Mouse (Mus musculus) liver, embryonic 16.5 days (tissue): ENCODE results near the gene Tekt3. TPM values are rescaled to one million over a fixed set of nuclear protein-coding genes. Genes with fewer than 3 reads are reported as not detected.
A peak's percentile ranks its signal among the peaks of the same experiment; 100 is the strongest.

Source experiments
- ATAC-seq: fragments of 200-750 bp; cut with Nextera tagmentation; 2 replicates; pipeline ENCODE4 v1.8.0; 2017; ENCODE audit warnings: low read depth, mild to moderate bottlenecking, moderate number of reproducible peaks, moderate library complexity
- H3K27ac ChIP-seq: fragments of 300-500 bp; sonication (generic); 2 replicates; pipeline ENCODE4 v1.5.1; 2014; ENCODE audit warnings: mild to moderate bottlenecking, low read length
- H3K27me3 ChIP-seq: fragments of 300-500 bp; sonication (generic); 2 replicates; pipeline ENCODE4 v1.6.1; 2014; ENCODE audit warnings: low read depth, low read length, mixed read lengths; ENCODE audit not compliant: control insufficient read depth, insufficient read depth
- H3K36me3 ChIP-seq: fragments of 300-500 bp; sonication (generic); 2 replicates; pipeline ENCODE4 v1.6.1; 2014; ENCODE audit warnings: mild to moderate bottlenecking; ENCODE audit not compliant: control insufficient read depth, insufficient read depth
- H3K4me1 ChIP-seq: fragments of 300-500 bp; sonication (generic); 2 replicates; pipeline ENCODE4 v1.6.1; 2014; ENCODE audit warnings: low read depth, low read length, mixed read lengths; ENCODE audit not compliant: control insufficient read depth
- H3K4me2 ChIP-seq: fragments of 300-500 bp; sonication (generic); 2 replicates; pipeline ENCODE4 v1.6.1; 2014; ENCODE audit warnings: low read depth, low read length, mixed read lengths
- H3K4me3 ChIP-seq: fragments of 300-500 bp; sonication (generic); 2 replicates; pipeline ENCODE4 v1.5.1; 2014; ENCODE audit warnings: low read depth, mild to moderate bottlenecking, low read length
- H3K9ac ChIP-seq: fragments of 300-500 bp; sonication (generic); 2 replicates; pipeline ENCODE4 v1.6.1; 2014; ENCODE audit warnings: low read depth, low read length
- H3K9me3 ChIP-seq: fragments of 300-500 bp; sonication (generic); replicated peaks from 2 replicates; pipeline ENCODE4 v1.6.1; 2016; ENCODE audit warnings: low read length; ENCODE audit not compliant: control insufficient read depth
- WGBS: fragments of 180-500 bp; shearing (Covaris S2); extraction: QIAGEN DNeasy Blood & Tissue Kit; methylation state at CpG from one replicate; pipeline ENCODE4 v1.1.7; 2014; ENCODE audit not compliant: insufficient replicate concordance; 5-methylcytosine and 5-hydroxymethylcytosine counted together
- polyA plus RNA-seq: library from polyadenylated mRNA; unstranded; fragments of >200 nt; fragmentation: Nextera tagmentation; extraction: Ambion mirVana; gene quantifications from 2 replicates; pipeline ENCODE4 v1.2.1, GENCODE M21; 2015

Tekt3 gene
- polyA plus RNA-seq, 1 experiment from 2014 or later = not detected

GRCm38 (mm10) chr11:63132501-63133435 is 71.3 kb downstream of the Tekt3 start:
- peak overlapping the region; percentile 55 for H3K4me2 ChIP-seq
- ATAC-seq = peak; percentile 82
- H3K9me3 ChIP-seq = no peaks in the 10 kb centered on the region
- peak overlapping the region; percentile 72 for H3K27ac ChIP-seq
- H3K4me3 ChIP-seq = peak overlapping the region; percentile 53
- H3K4me1 ChIP-seq = no peaks in the 10 kb centered on the region
- WGBS = 1% methylated on average over 65 of the region's 66 CpGs
- no peaks in the 10 kb centered on the region for H3K36me3 ChIP-seq
- H3K27me3 ChIP-seq = peaks cover 60% of the 10 kb centered on the region
- peak overlapping the region; percentile 50 for H3K9ac ChIP-seq

- no peak for ATAC-seq
- Histone ChIP-seq H3K36me3 (no peaks in the 10 kb centered on the region), H3K9ac (no peak overlapping the region), H3K27me3 (peaks cover 57% of the 10 kb centered on the region), H3K4me3 (no peak overlapping the region), H3K4me1 (no peaks in the 10 kb centered on the region), H3K9me3 (no peaks in the 10 kb centered on the region), H3K27ac (no peak overlapping the region), H3K4me2 (no peak overlapping the region)
- WGBS = 53% methylated on average over 5 of the region's 5 CpGs
Measured at GRCm38 (mm10) chr11:63134021-63134420, 72.6 kb downstream of the Tekt3 start.

- H3K4me3 ChIP-seq = no peak overlapping the region
- H3K4me2 ChIP-seq = no peak overlapping the region
- no peaks in the 10 kb centered on the region for H3K4me1 ChIP-seq
- H3K9ac ChIP-seq = no peak overlapping the region
- no peak overlapping the region for H3K27ac ChIP-seq
- H3K27me3 ChIP-seq = peaks cover 50% of the 10 kb centered on the region
- H3K9me3 ChIP-seq = no peaks in the 10 kb centered on the region
- WGBS = 52% methylated on average over 15 of the region's 15 CpGs
- ATAC-seq = no peak
- H3K36me3 ChIP-seq = no peaks in the 10 kb centered on the region
Measured at GRCm38 (mm10) chr11:63134742-63135482, 73.5 kb downstream of the Tekt3 start.

- ATAC-seq = no peak
- Histone ChIP-seq H3K27ac (no peak overlapping the region), H3K36me3 (no peaks in the 10 kb centered on the region)
Measured at GRCm38 (mm10) chr11:63135622-63136021, 74.2 kb downstream of the Tekt3 start.

GRCm38 (mm10) chr11:63136205-63136604 is 74.8 kb downstream of the Tekt3 start:
- no peak overlapping the region for H3K9ac ChIP-seq
- WGBS = 55% methylated on average over 6 of the region's 6 CpGs

More at GRCm38 (mm10) chr11:63135622-63136021, 74.2 kb downstream of the Tekt3 start:
- 4% methylated on average over 8 of the region's 8 CpGs for WGBS
- Histone ChIP-seq H3K4me2 (no peak overlapping the region), H3K9ac (no peak overlapping the region), H3K4me3 (no peak overlapping the region), H3K4me1 (no peaks in the 10 kb centered on the region), H3K9me3 (no peaks in the 10 kb centered on the region), H3K27me3 (peaks cover 43% of the 10 kb centered on the region)

GRCm38 (mm10) chr11:63136836-63137416 is 75.5 kb downstream of the Tekt3 start:
- no peaks in the 10 kb centered on the region for H3K9me3 ChIP-seq
- ATAC-seq = no peak
- peaks cover 30% of the 10 kb centered on the region for H3K27me3 ChIP-seq
- no peaks in the 10 kb centered on the region for H3K36me3 ChIP-seq
- no peak overlapping the region for H3K27ac ChIP-seq
- H3K9ac ChIP-seq = no peak overlapping the region
- 61% methylated on average over 4 of the region's 4 CpGs for WGBS
- no peak overlapping the region for H3K4me2 ChIP-seq
- H3K4me1 ChIP-seq = no peaks in the 10 kb centered on the region
- no peak overlapping the region for H3K4me3 ChIP-seq

More at GRCm38 (mm10) chr11:63136205-63136604, 74.8 kb downstream of the Tekt3 start:
- ATAC-seq = no peak
- no peaks in the 10 kb centered on the region for H3K4me1 ChIP-seq
- H3K4me2 ChIP-seq = no peak overlapping the region
- peaks cover 37% of the 10 kb centered on the region for H3K27me3 ChIP-seq
- H3K36me3 ChIP-seq = no peaks in the 10 kb centered on the region
- no peak overlapping the region for H3K27ac ChIP-seq
- no peaks in the 10 kb centered on the region for H3K9me3 ChIP-seq
- no peak overlapping the region for H3K4me3 ChIP-seq

GRCm38 (mm10) chr11:63138739-63139138 is 77.3 kb downstream of the Tekt3 start:
- Histone ChIP-seq H3K4me3 (no peak overlapping the region), H3K4me1 (no peaks in the 10 kb centered on the region), H3K4me2 (no peak overlapping the region), H3K27ac (no peak overlapping the region), H3K9me3 (no peaks in the 10 kb centered on the region), H3K9ac (no peak overlapping the region), H3K27me3 (peaks cover 12% of the 10 kb centered on the region), H3K36me3 (no peaks in the 10 kb centered on the region)
- no peak for ATAC-seq
- 32% methylated on average over 3 of the region's 3 CpGs for WGBS

- Histone ChIP-seq H3K9me3 (no peaks in the 10 kb centered on the region), H3K36me3 (no peaks in the 10 kb centered on the region), H3K4me2 (no peak overlapping the region), H3K4me1 (no peaks in the 10 kb centered on the region), H3K27me3 (no peaks in the 10 kb centered on the region), H3K9ac (no peak overlapping the region), H3K27ac (no peak overlapping the region), H3K4me3 (no peak overlapping the region)
- 65% methylated on average over 5 of the region's 5 CpGs for WGBS
- ATAC-seq = no peak
Measured at GRCm38 (mm10) chr11:63142311-63142710, 80.9 kb downstream of the Tekt3 start.
